12 mouse cellular contexts compared by ENCODE assay signal in genomic region chr13:3749646-3750045, GRCm38 (mm10). TPM values are rescaled to one million over a fixed set of nuclear protein-coding genes. Genes with fewer than 3 reads are reported as not detected.
DNase-seq lines count a peak whose midpoint lies in the region; ATAC-seq and TF ChIP-seq lines count a peak whose summit lies in the region.
"Had no signal": no experiment of that assay in that cellular context is flagged by ENCODE, and none has a peak within 500 bp of the region (broad histone marks: within the 10 kb centered on the region; RNA-seq: fewer than 3 reads in every experiment).

No protein-coding gene starts in this region.

- H3K27me3 ChIP-seq in liver, postnatal 0 days (ENCODE audit: insufficient read depth, low read length), result no peaks in the 10 kb centered on the region
- no peaks in the 10 kb centered on the region for H3K27me3 ChIP-seq in stomach, postnatal 0 days (ENCODE audit: control insufficient read depth, insufficient read depth, low read length)
- no peaks in the 10 kb centered on the region for H3K27me3 ChIP-seq in hindbrain, embryonic 13.5 days
- H3K27me3 ChIP-seq: neural tube, embryonic 15.5 days had no signal

- H3K4me2 ChIP-seq in liver, postnatal 0 days (ENCODE audit: low read depth, low read length), result no peak overlapping the region
- H3K4me2 ChIP-seq in stomach, postnatal 0 days (replicated peaks; ENCODE audit: low read depth), result no peak overlapping the region
- H3K4me2 ChIP-seq in hindbrain, embryonic 13.5 days, result no peak overlapping the region
- H3K4me2 ChIP-seq: neural tube, embryonic 15.5 days had no signal

- no peak overlapping the region for H3K27ac ChIP-seq in liver, postnatal 0 days (ENCODE audit: low read depth)
- no peak overlapping the region for H3K27ac ChIP-seq in stomach, postnatal 0 days (replicated peaks)
- no peak overlapping the region for H3K27ac ChIP-seq in hindbrain, embryonic 13.5 days
- H3K27ac ChIP-seq: neural tube, embryonic 15.5 days had no signal

- peak; percentile 66 for ATAC-seq in liver, postnatal 0 days
- peak; percentile 47; the same call in 1 of the 2 replicates for ATAC-seq in stomach, postnatal 0 days (ENCODE audit: low FRiP score, low TSS enrichment)
- no peak for ATAC-seq in hindbrain, embryonic 13.5 days (ENCODE audit: low FRiP score)

- WGBS in liver, postnatal 0 days (ENCODE audit: insufficient replicate concordance), result 47% methylated on average over 3 of the region's 3 CpGs
- 69% methylated on average over 3 of the region's 3 CpGs for WGBS in stomach, postnatal 0 days
- 88% methylated on average over 3 of the region's 3 CpGs for WGBS in hindbrain, embryonic 13.5 days

- TF ChIP-seq EP300 in liver, postnatal 0 days (IDR thresholded peaks at IDR 0.05; ENCODE audit: low read depth), result no peak
- TF ChIP-seq EP300 in stomach, postnatal 0 days (optimal IDR thresholded peaks at IDR 0.05), result no peak

- no peak overlapping the region for H3K4me3 ChIP-seq in liver, postnatal 0 days (ENCODE audit: low read depth, low read length)
- no peak overlapping the region for H3K4me3 ChIP-seq in stomach, postnatal 0 days (ENCODE audit: low read depth, low read length)
- H3K4me3 ChIP-seq in hindbrain, embryonic 13.5 days, result no peak overlapping the region
- H3K4me3 ChIP-seq: neural tube, embryonic 15.5 days had no signal

- peak; percentile 44 for DNase-seq in kidney, adult 11 months
- no peak for DNase-seq in kidney, postnatal 14 days
- DNase-seq in testis, postnatal 14 days (ENCODE audit: low spot score), result peak; percentile 10
- DNase-seq in testis, postnatal 10 days (ENCODE audit: low spot score), result no peak
- no peak for DNase-seq in liver, postnatal 0 days
- DNase-seq in stomach, postnatal 0 days (ENCODE audit: low spot score), result no peak
- no peak for DNase-seq in cerebellum, postnatal 14 days
- DNase-seq: adrenal gland, postnatal 36 days had no signal

- no peak for TF ChIP-seq CTCF in liver, postnatal 0 days (IDR thresholded peaks at IDR 0.05; ENCODE audit: low read depth)
- no peak for TF ChIP-seq CTCF in stomach, postnatal 0 days (IDR thresholded peaks at IDR 0.05; ENCODE audit: low read depth)

- no peaks in the 10 kb centered on the region for H3K36me3 ChIP-seq in liver, postnatal 0 days (replicated peaks; ENCODE audit: insufficient read depth, low read length)
- no peaks in the 10 kb centered on the region for H3K36me3 ChIP-seq in stomach, postnatal 0 days (ENCODE audit: control insufficient read depth, insufficient read depth, low read length)
- H3K36me3 ChIP-seq in hindbrain, embryonic 13.5 days, result no peaks in the 10 kb centered on the region
- H3K36me3 ChIP-seq: neural tube, embryonic 15.5 days had no signal

- H3K9ac ChIP-seq in liver, postnatal 0 days (replicated peaks), result no peak overlapping the region
- H3K9ac ChIP-seq in stomach, postnatal 0 days (ENCODE audit: low read length), result no peak overlapping the region
- no peak overlapping the region for H3K9ac ChIP-seq in hindbrain, embryonic 13.5 days
- H3K9ac ChIP-seq: neural tube, embryonic 15.5 days had no signal

- peaks cover 9% of the 10 kb centered on the region for H3K4me1 ChIP-seq in liver, postnatal 0 days (ENCODE audit: insufficient read depth)
- H3K4me1 ChIP-seq in stomach, postnatal 0 days (replicated peaks; ENCODE audit: control insufficient read depth, insufficient read depth), result peaks cover 9% of the 10 kb centered on the region; the same call in 1 of the 2 replicates
- no peaks in the 10 kb centered on the region; the same call in 1 of the 2 replicates for H3K4me1 ChIP-seq in hindbrain, embryonic 13.5 days (replicated peaks)
- H3K4me1 ChIP-seq: neural tube, embryonic 15.5 days had no signal

- H3K9me3 ChIP-seq in liver, postnatal 0 days (ENCODE audit: low read length), result no peaks in the 10 kb centered on the region
- H3K9me3 ChIP-seq in stomach, postnatal 0 days (ENCODE audit: control insufficient read depth, low read length), result no peaks in the 10 kb centered on the region
- no peaks in the 10 kb centered on the region for H3K9me3 ChIP-seq in hindbrain, embryonic 13.5 days
- H3K9me3 ChIP-seq: neural tube, embryonic 15.5 days had no signal

RNA-seq across cellular contexts. Expression of gene Calml3, which starts 54.5 kb away (rescaled TPM):
- not detected in 2 replicates for polyA plus RNA-seq in liver, postnatal 0 days (2015; fragmentation: Nextera tagmentation; extraction: Ambion mirVana)
- 40.0 and 44.6 TPM in 2 replicates for polyA plus RNA-seq in stomach, postnatal 0 days (2015; fragmentation: Nextera tagmentation; extraction: Ambion mirVana)
- polyA plus RNA-seq in hindbrain, embryonic 13.5 days (2015; fragmentation: Nextera tagmentation; extraction: Ambion mirVana), result not detected in 2 replicates
- polyA plus RNA-seq: cortical plate, adult 2 months; hindbrain, embryonic 11.5 days; neural tube, embryonic 15.5 days had no signal

Comparison
In these comparisons a context has a peak if more than half of its experiments do, and no peak if none do; other contexts are left out.
1. DNase-seq: peak in kidney, adult 11 months (single experiment) and testis, postnatal 14 days (single experiment); none in kidney, postnatal 14 days (single experiment), testis, postnatal 10 days (single experiment), liver, postnatal 0 days (single experiment), stomach, postnatal 0 days (single experiment) and cerebellum, postnatal 14 days (0 of 2).
2. RNA of gene Calml3, which starts 54.5 kb away (polyA plus RNA-seq): 40.0 to 44.6 TPM in stomach, postnatal 0 days; not detected in liver, postnatal 0 days and not detected in hindbrain, embryonic 13.5 days; every median in the first group is over 10 times any median in the second.